Mouse (Mus musculus) hindbrain, postnatal 0 days (tissue): ENCODE measurements around the gene Aig1. TPM values are rescaled to one million over a fixed set of nuclear protein-coding genes. Genes with fewer than 3 reads are reported as not detected.
A peak's percentile ranks its signal among the peaks of the same experiment; 100 is the strongest.

Experiments used
- ATAC-seq: fragments of 200-750 bp; cut with Nextera tagmentation; 2 replicates; pipeline ENCODE4 v1.8.0; 2017; ENCODE audit warnings: mild to moderate bottlenecking, moderate TSS enrichment, moderate library complexity
- DNase-seq: peaks from one replicate; pipeline ENCODE4 v3.0.0-alpha.2; 2015; ENCODE audit warnings: low spot score
- H3K27ac ChIP-seq: fragments of 300-500 bp; sonication (generic); 2 replicates; pipeline ENCODE4 v1.5.1; 2014; ENCODE audit warnings: mild to moderate bottlenecking
- H3K27me3 ChIP-seq: fragments of 300-500 bp; sonication (generic); 2 replicates; pipeline ENCODE4 v1.6.1; 2014; ENCODE audit warnings: low read length, mixed read lengths; ENCODE audit not compliant: insufficient read depth
- H3K36me3 ChIP-seq: fragments of 300-500 bp; sonication (generic); 2 replicates; pipeline ENCODE4 v1.6.1; 2014; ENCODE audit warnings: low read length, mixed read lengths; ENCODE audit not compliant: insufficient read depth
- H3K4me1 ChIP-seq: fragments of 300-500 bp; sonication (generic); 2 replicates; pipeline ENCODE4 v1.6.1; 2014; ENCODE audit warnings: antibody characterized with exemption, low read length, mixed read lengths; ENCODE audit not compliant: insufficient read depth
- H3K4me2 ChIP-seq: fragments of 300-500 bp; sonication (generic); 2 replicates; pipeline ENCODE4 v1.6.1; 2014; ENCODE audit warnings: low read depth, mild to moderate bottlenecking, low read length, moderate library complexity, mixed read lengths
- H3K4me3 ChIP-seq: fragments of 300-500 bp; sonication (generic); 2 replicates; pipeline ENCODE4 v1.5.1; 2014; ENCODE audit warnings: low read length
- H3K9ac ChIP-seq: fragments of 300-500 bp; sonication (generic); replicated peaks from 2 replicates; pipeline ENCODE4 v1.6.1; 2014; ENCODE audit warnings: mild to moderate bottlenecking, low read length, moderate library complexity, mixed read lengths
- H3K9me3 ChIP-seq: fragments of 300-500 bp; sonication (generic); 2 replicates; pipeline ENCODE4 v1.6.1; 2016; ENCODE audit warnings: low read length, mixed read lengths
- CTCF ChIP-seq: IDR thresholded peaks from 2 replicates; pipeline ENCODE4 v1.5.1; 2016; ENCODE audit warnings: antibody characterized with exemption, control low read depth, low read depth
- WGBS: fragments of 180-500 bp; shearing (Covaris S2); extraction: QIAGEN DNeasy Blood & Tissue Kit; methylation state at CpG from one replicate; pipeline ENCODE4 v1.1.7; 2014; 5-methylcytosine and 5-hydroxymethylcytosine counted together
- polyA plus RNA-seq: library from polyadenylated mRNA; unstranded; fragments of >200 nt; fragmentation: Nextera tagmentation; extraction: Ambion mirVana; gene quantifications from 2 replicates; pipeline ENCODE4 v1.2.1, GENCODE M21; 2015
- total RNA-seq: library from RNA; depleted of rRNA; stranded (reverse); fragments of >200 nt; gene quantifications from 2 replicates; pipeline ENCODE4 v1.2.3, GENCODE M21; 2014

Aig1 gene
- total and polyA plus RNA-seq, 2 experiments from 2014 or later = 105 to 123 TPM

- 64% methylated on average over 5 of the region's 5 CpGs for WGBS
- Histone ChIP-seq H3K36me3 (no peaks in the 10 kb centered on the region), H3K4me3 (no peak overlapping the region), H3K27ac (peak overlapping the region; percentile 65), H3K9me3 (no peaks in the 10 kb centered on the region), H3K27me3 (no peaks in the 10 kb centered on the region), H3K4me2 (no peak overlapping the region), H3K4me1 (peaks cover 18% of the 10 kb centered on the region; the same call in 1 of the 2 replicates), H3K9ac (no peak overlapping the region)
- DNase-seq (no peak), ATAC-seq (no peak)
- no peak for TF ChIP-seq CTCF
These were observed 155.1 kb downstream of the Aig1 start for GRCm38 (mm10) chr10:13713711-13714110.

DNA sequence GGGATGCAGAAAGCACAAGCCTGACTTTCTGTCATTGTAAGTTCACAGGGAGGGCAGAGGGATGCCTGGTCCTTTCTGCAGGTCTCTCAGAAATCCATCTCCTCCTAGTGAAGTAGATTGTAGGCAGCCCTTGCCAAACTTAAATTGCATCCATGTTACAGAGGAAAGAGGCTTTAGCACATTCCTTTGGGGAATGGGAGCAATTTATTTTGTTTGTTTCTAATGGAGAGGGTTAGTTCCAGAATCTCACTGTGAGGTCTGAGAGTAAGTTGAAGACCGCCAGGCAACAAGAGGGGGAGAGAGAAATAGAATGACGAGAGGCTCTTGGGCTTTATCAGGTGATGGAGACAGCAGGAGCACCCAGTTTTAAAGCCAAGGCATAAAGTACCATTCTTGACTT, 155.7 kb downstream of the Aig1 start:
- Histone ChIP-seq H3K4me1 (peaks cover 18% of the 10 kb centered on the region; the same call in 1 of the 2 replicates), H3K27me3 (no peaks in the 10 kb centered on the region), H3K4me3 (no peak overlapping the region), H3K9ac (no peak overlapping the region), H3K36me3 (no peaks in the 10 kb centered on the region), H3K4me2 (no peak overlapping the region), H3K27ac (no peak overlapping the region; the same call in 1 of the 2 replicates), H3K9me3 (no peaks in the 10 kb centered on the region)
- TF ChIP-seq CTCF = no peak
- ATAC-seq = no peak
- WGBS = 63% methylated on average over 2 of the region's 2 CpGs
- no peak for DNase-seq

GRCm38 (mm10) chr10:13711281-13711829, 157.4 kb downstream of the Aig1 start:
- WGBS = 92% methylated on average over 8 of the region's 8 CpGs
- Histone ChIP-seq H3K9ac (no peak overlapping the region), H3K4me1 (peaks cover 18% of the 10 kb centered on the region; the same call in 1 of the 2 replicates), H3K27me3 (no peaks in the 10 kb centered on the region), H3K4me3 (no peak overlapping the region), H3K9me3 (no peaks in the 10 kb centered on the region), H3K27ac (no peak overlapping the region), H3K4me2 (no peak overlapping the region), H3K36me3 (no peaks in the 10 kb centered on the region)
- ATAC-seq (no peak), DNase-seq (no peak)
- TF ChIP-seq CTCF = no peak

GRCm38 (mm10) chr10:13705771-13706170, 163.0 kb downstream of the Aig1 start:
- no peak for ATAC-seq
- WGBS = 34% methylated on average over 4 of the region's 4 CpGs
- H3K27me3 ChIP-seq = no peaks in the 10 kb centered on the region
- no peak overlapping the region for H3K4me2 ChIP-seq
- no peak overlapping the region for H3K4me3 ChIP-seq
- TF ChIP-seq CTCF = no peak
- no peaks in the 10 kb centered on the region for H3K4me1 ChIP-seq
- H3K27ac ChIP-seq = no peak overlapping the region
- no peaks in the 10 kb centered on the region for H3K36me3 ChIP-seq
- DNase-seq = no peak
- no peak overlapping the region for H3K9ac ChIP-seq
- no peaks in the 10 kb centered on the region for H3K9me3 ChIP-seq

DNA sequence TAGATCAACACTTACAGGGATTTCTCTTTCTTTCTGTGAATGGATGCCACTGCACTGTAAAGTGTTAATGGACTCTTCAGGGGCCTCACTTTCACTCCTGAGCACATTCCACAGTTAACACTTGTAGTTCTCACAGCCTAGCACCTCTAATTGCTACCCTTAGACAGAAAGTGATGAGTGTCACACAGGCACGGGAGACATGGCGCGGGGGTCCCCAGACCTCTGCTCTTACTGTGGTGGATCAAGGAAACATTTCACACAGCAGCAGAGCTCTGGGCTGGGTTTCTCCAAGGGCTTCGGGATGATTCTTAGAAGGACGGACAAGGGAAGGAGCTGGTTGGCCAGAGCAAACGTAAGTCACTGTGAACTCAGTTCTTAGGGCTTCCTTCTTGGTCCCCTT, 166.1 kb downstream of the Aig1 start:
- Histone ChIP-seq H3K4me1 (no peaks in the 10 kb centered on the region), H3K9me3 (no peaks in the 10 kb centered on the region), H3K27me3 (no peaks in the 10 kb centered on the region), H3K36me3 (no peaks in the 10 kb centered on the region), H3K4me3 (no peak overlapping the region), H3K4me2 (no peak overlapping the region), H3K27ac (no peak overlapping the region), H3K9ac (no peak overlapping the region)
- no peak for DNase-seq
- no peak for TF ChIP-seq CTCF
- ATAC-seq = no peak
- WGBS = 81% methylated on average over 6 of the region's 6 CpGs

DNA sequence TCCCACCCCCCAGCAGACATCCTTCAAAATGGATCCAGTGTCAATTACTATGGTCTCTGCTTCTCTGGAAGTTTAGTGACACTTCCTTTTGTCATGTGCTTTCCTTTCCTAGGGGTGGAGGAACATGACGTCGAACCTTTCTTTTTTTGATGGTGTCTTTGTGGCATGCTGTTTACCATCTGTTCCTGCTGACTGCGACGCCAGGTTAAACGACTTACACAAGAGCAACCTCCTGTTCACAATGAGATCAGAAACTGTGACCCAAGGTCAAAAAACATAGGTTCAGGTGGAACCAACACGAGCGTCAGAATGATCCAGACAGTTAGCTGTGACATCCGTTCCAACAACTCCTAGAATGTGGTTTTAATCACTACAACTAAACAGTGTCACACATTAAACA, 166.7 kb downstream of the Aig1 start:
- Histone ChIP-seq H3K9me3 (no peaks in the 10 kb centered on the region), H3K27ac (no peak overlapping the region), H3K4me2 (no peak overlapping the region), H3K36me3 (no peaks in the 10 kb centered on the region), H3K27me3 (no peaks in the 10 kb centered on the region), H3K4me3 (no peak overlapping the region), H3K4me1 (no peaks in the 10 kb centered on the region), H3K9ac (no peak overlapping the region)
- ATAC-seq (no peak), DNase-seq (no peak)
- no peak for TF ChIP-seq CTCF
- WGBS = 56% methylated on average over 8 of the region's 8 CpGs

DNA sequence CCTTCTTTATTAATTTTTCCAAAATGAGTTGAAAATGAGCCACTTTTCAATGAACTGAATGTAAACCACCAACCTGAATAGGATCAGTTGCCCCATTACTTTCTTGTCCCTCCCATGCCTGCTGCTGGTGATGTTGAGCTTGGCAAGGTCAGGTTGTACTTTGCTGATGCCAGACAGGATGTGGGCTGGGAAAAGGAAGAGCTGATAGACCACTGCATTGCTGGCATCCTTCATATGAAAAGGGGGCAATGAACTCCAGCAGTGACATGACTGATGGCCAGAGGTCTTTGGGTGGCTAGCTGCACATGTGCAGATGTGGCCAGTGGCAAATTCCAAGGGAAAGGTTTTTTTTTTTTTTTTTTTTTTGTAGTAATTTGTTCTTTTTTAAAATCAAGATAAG, 172.5 kb downstream of the Aig1 start:
- no peak overlapping the region for H3K4me2 ChIP-seq
- no peak for TF ChIP-seq CTCF
- H3K27me3 ChIP-seq = no peaks in the 10 kb centered on the region
- H3K4me3 ChIP-seq = no peak overlapping the region
- no peaks in the 10 kb centered on the region for H3K9me3 ChIP-seq
- ATAC-seq = no peak
- H3K36me3 ChIP-seq = no peaks in the 10 kb centered on the region
- DNase-seq = no peak
- H3K9ac ChIP-seq = no peak overlapping the region
- no peak overlapping the region for H3K27ac ChIP-seq
- no peaks in the 10 kb centered on the region for H3K4me1 ChIP-seq
